Mouse (Mus musculus) forebrain, postnatal 0 days (tissue): ENCODE measurements at regions not wholly inside any gene's neighbourhood (a gene's known extent, or its start where the extent isn't known, plus 50 kb on each side); places are given as distances from the start of the nearest gene placed in this dataset.
"Not testable (repeated sequence)": the region's sequence is repeated elsewhere in the genome, so short reads cannot be mapped to it uniquely, and the experiment has no call there.

Source experiments
- ATAC-seq: fragments of 200-750 bp; cut with Nextera tagmentation; 2 replicates; pipeline ENCODE4 v1.8.0; 2017; ENCODE audit warnings: mild to moderate bottlenecking, moderate library complexity
- DNase-seq: peaks from one replicate; pipeline ENCODE4 v3.0.0-alpha.2; 2015
- H3K27ac ChIP-seq: fragments of 300-500 bp; sonication (generic); 2 replicates; pipeline ENCODE4 v1.5.1; 2014; ENCODE audit warnings: low read depth, mild to moderate bottlenecking, antibody characterized with exemption, low read length, moderate library complexity, mixed read lengths
- H3K27me3 ChIP-seq: fragments of 300-500 bp; sonication (generic); 2 replicates; pipeline ENCODE4 v1.6.1; 2014; ENCODE audit warnings: mild to moderate bottlenecking, low read length, mixed read lengths; ENCODE audit not compliant: insufficient read depth
- H3K36me3 ChIP-seq: fragments of 300-500 bp; sonication (generic); 2 replicates; pipeline ENCODE4 v1.6.1; 2014; ENCODE audit warnings: mild to moderate bottlenecking, moderate library complexity; ENCODE audit not compliant: insufficient read depth
- H3K4me1 ChIP-seq: fragments of 300-500 bp; sonication (generic); 2 replicates; pipeline ENCODE4 v1.6.1; 2014; ENCODE audit warnings: antibody characterized with exemption; ENCODE audit not compliant: insufficient read depth
- H3K4me2 ChIP-seq: fragments of 300-500 bp; sonication (generic); 2 replicates; pipeline ENCODE4 v1.6.1; 2014; ENCODE audit warnings: low read depth, mild to moderate bottlenecking, moderate library complexity
- H3K4me3 ChIP-seq: fragments of 300-500 bp; sonication (generic); 2 replicates; pipeline ENCODE4 v1.5.1; 2014; ENCODE audit warnings: low read depth, low read length, mixed read lengths
- H3K9ac ChIP-seq: fragments of 300-500 bp; sonication (generic); 2 replicates; pipeline ENCODE4 v1.6.1; 2014; ENCODE audit warnings: mild to moderate bottlenecking
- H3K9me3 ChIP-seq: fragments of 300-500 bp; sonication (generic); 2 replicates; pipeline ENCODE4 v1.6.1; 2016; ENCODE audit warnings: low read length
- CTCF ChIP-seq: sonication (generic); IDR thresholded peaks from 2 replicates; pipeline ENCODE4 v1.5.1; 2016; ENCODE audit warnings: antibody characterized with exemption, control low read depth, low read depth
- WGBS: fragments of 180-500 bp; shearing (Covaris S2); extraction: QIAGEN DNeasy Blood & Tissue Kit; methylation state at CpG from one replicate; pipeline ENCODE4 v1.1.7; 2014; 5-methylcytosine and 5-hydroxymethylcytosine counted together

- Histone ChIP-seq H3K4me2 (no peak overlapping the region), H3K4me3 (no peak overlapping the region), H3K36me3 (no peaks in the 10 kb centered on the region), H3K9ac (no peak overlapping the region), H3K27ac (no peak overlapping the region), H3K9me3 (no peaks in the 10 kb centered on the region), H3K4me1 (no peaks in the 10 kb centered on the region), H3K27me3 (no peaks in the 10 kb centered on the region)
- WGBS, result 77% methylated on average over 3 of the region's 3 CpGs
- ATAC-seq (no peak), DNase-seq (no peak)
- no peak for TF ChIP-seq CTCF
Observed at GRCm38 (mm10) chr12:36977141-36977540, 131.2 kb upstream of the Meox2 start.

GRCm38 (mm10) chr12:36991135-36991534, 117.2 kb upstream of the Meox2 start:
- H3K4me1 ChIP-seq, result no peaks in the 10 kb centered on the region
- no peak overlapping the region for H3K9ac ChIP-seq
- H3K4me2 ChIP-seq, result no peak overlapping the region
- 82% methylated on average over 4 of the region's 4 CpGs for WGBS
- DNase-seq (no peak), ATAC-seq (no peak)
- H3K27ac ChIP-seq, result no peak overlapping the region
- no peaks in the 10 kb centered on the region for H3K9me3 ChIP-seq
- H3K36me3 ChIP-seq, result no peaks in the 10 kb centered on the region
- no peak for TF ChIP-seq CTCF
- no peaks in the 10 kb centered on the region for H3K27me3 ChIP-seq
- no peak overlapping the region for H3K4me3 ChIP-seq

- 73% methylated on average over 4 of the region's 4 CpGs for WGBS
- Histone ChIP-seq H3K27ac (no peak overlapping the region), H3K4me1 (no peaks in the 10 kb centered on the region), H3K27me3 (no peaks in the 10 kb centered on the region), H3K9me3 (no peaks in the 10 kb centered on the region), H3K36me3 (no peaks in the 10 kb centered on the region), H3K9ac (no peak overlapping the region), H3K4me3 (no peak overlapping the region), H3K4me2 (no peak overlapping the region)
- ATAC-seq (no peak), DNase-seq (no peak)
- TF ChIP-seq CTCF, result no peak
Observed at GRCm38 (mm10) chr12:36991970-36992369, 116.4 kb upstream of the Meox2 start.

- no peak overlapping the region for H3K4me2 ChIP-seq
- 74% methylated on average over 3 of the region's 3 CpGs for WGBS
- no peaks in the 10 kb centered on the region for H3K4me1 ChIP-seq
- H3K9me3 ChIP-seq, result no peaks in the 10 kb centered on the region
- H3K9ac ChIP-seq, result no peak overlapping the region
- no peak for TF ChIP-seq CTCF
- no peak overlapping the region for H3K27ac ChIP-seq
- H3K36me3 ChIP-seq, result no peaks in the 10 kb centered on the region
- H3K27me3 ChIP-seq, result no peaks in the 10 kb centered on the region
- no peak overlapping the region for H3K4me3 ChIP-seq
- DNase-seq, result no peak
- no peak for ATAC-seq
Observed at GRCm38 (mm10) chr12:37001401-37001800, 106.9 kb upstream of the Meox2 start.

GRCm38 (mm10) chr12:37005262-37005661, 103.1 kb upstream of the Meox2 start:
- ATAC-seq, result no peak
- Histone ChIP-seq H3K4me2 (no peak overlapping the region), H3K27me3 (no peaks in the 10 kb centered on the region), H3K36me3 (no peaks in the 10 kb centered on the region), H3K4me3 (no peak overlapping the region), H3K9ac (no peak overlapping the region), H3K4me1 (no peaks in the 10 kb centered on the region), H3K9me3 (no peaks in the 10 kb centered on the region), H3K27ac (no peak overlapping the region)
- TF ChIP-seq CTCF, result no peak
- no peak for DNase-seq
- 87% methylated on average over 1 of the region's 1 CpGs for WGBS

GRCm38 (mm10) chr12:37010306-37010705, 98.0 kb upstream of the Meox2 start:
- DNase-seq, result no peak
- no peak overlapping the region for H3K4me3 ChIP-seq
- WGBS, result 86% methylated on average over 1 of the region's 1 CpGs
- no peak for ATAC-seq
- no peak overlapping the region for H3K4me2 ChIP-seq
- no peaks in the 10 kb centered on the region for H3K36me3 ChIP-seq
- H3K27me3 ChIP-seq, result no peaks in the 10 kb centered on the region
- no peak overlapping the region for H3K9ac ChIP-seq
- H3K9me3 ChIP-seq, result no peaks in the 10 kb centered on the region
- H3K4me1 ChIP-seq, result no peaks in the 10 kb centered on the region
- no peak for TF ChIP-seq CTCF
- H3K27ac ChIP-seq, result no peak overlapping the region

DNA sequence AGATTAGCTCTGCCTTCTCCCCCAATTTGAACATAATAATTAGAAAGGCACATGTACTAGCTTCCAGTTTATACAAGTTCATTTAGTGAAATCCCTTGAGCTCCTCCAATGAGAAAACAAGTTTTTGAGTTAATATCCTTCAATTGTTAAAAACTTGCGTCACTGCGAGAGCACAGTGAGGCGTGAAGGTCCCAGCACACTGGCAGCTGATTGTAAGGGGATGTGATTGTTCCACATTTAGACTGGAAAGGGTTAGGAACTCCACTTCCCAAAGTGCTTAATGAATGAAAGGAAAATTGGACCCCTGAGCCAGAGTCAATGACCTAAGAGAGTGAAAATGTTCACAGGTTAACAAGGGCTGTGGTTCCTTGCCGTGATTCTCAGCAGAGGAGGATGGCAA, 93.9 kb upstream of the Meox2 start:
- TF ChIP-seq CTCF, result no peak
- DNase-seq (no peak), ATAC-seq (no peak)
- Histone ChIP-seq H3K4me2 (no peak overlapping the region), H3K9me3 (no peaks in the 10 kb centered on the region), H3K27me3 (no peaks in the 10 kb centered on the region), H3K36me3 (no peaks in the 10 kb centered on the region), H3K9ac (no peak overlapping the region), H3K4me1 (no peaks in the 10 kb centered on the region), H3K27ac (no peak overlapping the region), H3K4me3 (no peak overlapping the region)
- WGBS, result 26% methylated on average over 4 of the region's 4 CpGs

DNA sequence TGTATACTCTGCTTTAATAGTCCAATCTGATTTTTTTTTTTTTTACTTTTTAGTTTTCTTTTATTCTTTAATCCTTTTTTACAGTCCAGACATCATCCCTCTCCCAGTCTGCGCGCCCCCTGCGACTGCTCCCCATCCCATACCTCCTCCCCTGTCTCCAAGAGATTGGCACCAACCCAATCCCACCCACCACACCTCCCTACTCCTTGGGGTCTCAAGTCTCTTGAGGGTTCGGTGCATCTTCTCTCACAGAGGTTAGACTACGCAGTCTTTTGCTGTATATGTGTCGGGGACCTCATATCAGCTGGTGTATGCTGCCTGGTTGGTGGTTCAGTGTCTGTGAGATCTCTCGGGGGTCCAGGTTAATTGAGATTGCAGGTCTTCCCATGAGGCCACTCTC, 93.4 kb upstream of the Meox2 start:
- ATAC-seq, H3K4me1 ChIP-seq, H3K27ac ChIP-seq, H3K36me3 ChIP-seq, H3K4me2 ChIP-seq, DNase-seq, H3K9ac ChIP-seq, H3K4me3 ChIP-seq, H3K9me3 ChIP-seq, H3K27me3 ChIP-seq: not testable (repeated sequence)
- WGBS, result 86% methylated on average over 7 of the region's 7 CpGs
